Mouse (Mus musculus): Measurements from ENCODE around the gene Zdhhc14. TPM values are rescaled to one million over a fixed set of nuclear protein-coding genes. Genes with fewer than 3 reads are reported as not detected.

The Zdhhc14 gene
- polyA plus RNA-seq, 1 experiment from 2014 or later = 2.6 TPM

DNA sequence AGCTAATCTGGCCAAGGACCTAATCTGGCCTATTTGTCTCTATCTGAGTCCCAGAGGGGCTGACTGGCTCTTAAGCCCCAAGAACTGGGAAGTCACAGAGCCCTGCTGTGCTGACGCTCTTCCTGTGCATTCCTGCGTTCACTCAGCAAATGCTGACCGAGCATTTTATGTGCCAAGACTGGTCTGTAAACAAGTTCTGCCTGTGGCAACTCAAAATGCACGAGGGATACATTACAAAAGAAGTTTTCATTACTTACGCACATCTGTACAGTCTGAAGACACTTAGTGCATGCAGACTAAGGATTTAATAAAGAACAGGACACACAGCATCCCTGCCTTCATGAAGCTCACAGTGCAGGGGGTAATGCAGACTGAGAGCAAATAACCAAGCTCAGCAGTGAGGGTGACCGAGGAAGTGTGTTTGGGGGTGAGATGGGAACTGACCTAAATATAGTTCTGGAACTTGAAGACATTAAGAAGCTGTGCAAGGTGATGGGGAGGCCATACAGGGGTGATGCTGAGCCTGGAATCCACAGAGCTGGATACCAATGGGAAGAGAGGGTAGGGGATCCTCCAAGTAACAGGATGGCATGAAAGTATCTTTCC lies 99.3 kb downstream of the Zdhhc14 start:
- 52% methylated on average over 6 of the region's 6 CpGs for WGBS
- Histone ChIP-seq H3K27ac (ENCODE audit: low read depth) (no peak overlapping the region; the same call in 1 of the 2 replicates), H3K9me3 (ENCODE audit: control insufficient read depth, low read length) (no peaks in the 10 kb centered on the region), H3K4me3 (ENCODE audit: low read depth, low read length) (no peak overlapping the region), H3K36me3 (ENCODE audit: control insufficient read depth, insufficient read depth, low read length) (no peaks in the 10 kb centered on the region), H3K9ac (ENCODE audit: low read length) (no peak overlapping the region), H3K27me3 (replicated peaks; ENCODE audit: control insufficient read depth, insufficient read depth, low read length) (no peaks in the 10 kb centered on the region), H3K4me1 (replicated peaks; ENCODE audit: control insufficient read depth, insufficient read depth, low read length) (no peaks in the 10 kb centered on the region), H3K4me2 (ENCODE audit: low read length) (no peak overlapping the region)
- DNase-seq (ENCODE audit: low spot score) (no peak), ATAC-seq (replicated peaks; ENCODE audit: low FRiP score, low TSS enrichment, low read depth) (no peak)

DNA sequence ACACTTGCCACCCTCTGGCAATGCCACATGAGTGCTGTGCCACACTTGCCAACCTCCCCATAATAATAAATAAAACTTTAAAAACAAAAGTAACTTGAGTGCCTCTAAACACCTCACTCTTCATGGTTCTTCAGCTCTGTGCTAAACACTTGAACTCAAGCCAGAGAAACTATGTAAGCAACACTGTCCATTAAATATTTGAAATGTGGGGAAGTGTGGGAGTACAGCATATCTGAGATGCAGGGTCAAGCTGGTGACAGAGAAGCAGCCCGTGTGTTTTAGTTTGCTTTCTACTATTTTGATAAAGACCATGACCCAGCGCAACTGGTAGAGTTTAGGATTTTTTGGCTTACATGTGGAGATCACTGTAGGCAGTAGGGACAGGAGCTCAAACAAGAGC lies 100.7 kb downstream of the Zdhhc14 start:
- 62% methylated on average over 2 of the region's 2 CpGs for WGBS
- no peak for ATAC-seq (replicated peaks; ENCODE audit: low FRiP score, low TSS enrichment, low read depth)
- no peaks in the 10 kb centered on the region for H3K4me1 ChIP-seq (replicated peaks; ENCODE audit: control insufficient read depth, insufficient read depth, low read length)
- H3K4me3 ChIP-seq (ENCODE audit: low read depth, low read length) = no peak overlapping the region
- no peak for DNase-seq (ENCODE audit: low spot score)
- no peak overlapping the region for H3K4me2 ChIP-seq (ENCODE audit: low read length)
- H3K36me3 ChIP-seq (ENCODE audit: control insufficient read depth, insufficient read depth, low read length) = no peaks in the 10 kb centered on the region
- H3K27me3 ChIP-seq (replicated peaks; ENCODE audit: control insufficient read depth, insufficient read depth, low read length) = no peaks in the 10 kb centered on the region
- no peak overlapping the region for H3K27ac ChIP-seq (ENCODE audit: low read depth)
- H3K9me3 ChIP-seq (ENCODE audit: control insufficient read depth, low read length) = no peaks in the 10 kb centered on the region
- H3K9ac ChIP-seq (ENCODE audit: low read length) = no peak overlapping the region

DNA sequence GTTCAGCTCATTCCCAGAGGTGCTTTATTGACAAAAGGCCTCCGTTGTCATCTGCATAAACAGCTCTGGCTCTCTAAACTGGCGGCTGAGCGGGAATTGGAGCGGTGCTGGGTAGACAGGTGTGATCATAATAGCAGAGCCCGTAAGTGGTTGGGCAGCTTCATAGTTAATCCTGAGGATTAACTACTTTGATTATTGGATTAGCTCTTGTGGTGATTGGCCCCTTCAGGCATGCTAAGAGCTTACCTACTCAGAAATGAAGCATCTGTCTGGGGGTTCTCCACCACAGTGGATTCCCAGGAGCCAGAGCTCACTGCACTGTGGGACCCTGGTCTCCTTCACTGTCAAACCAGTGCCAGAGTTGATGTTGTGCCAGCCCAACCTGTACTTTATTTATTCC lies 102.7 kb downstream of the Zdhhc14 start:
- ATAC-seq (replicated peaks; ENCODE audit: low FRiP score, low TSS enrichment, low read depth) = no peak
- 59% methylated on average over 5 of the region's 5 CpGs for WGBS
- H3K27ac ChIP-seq (ENCODE audit: low read depth) = no peak overlapping the region

DNA sequence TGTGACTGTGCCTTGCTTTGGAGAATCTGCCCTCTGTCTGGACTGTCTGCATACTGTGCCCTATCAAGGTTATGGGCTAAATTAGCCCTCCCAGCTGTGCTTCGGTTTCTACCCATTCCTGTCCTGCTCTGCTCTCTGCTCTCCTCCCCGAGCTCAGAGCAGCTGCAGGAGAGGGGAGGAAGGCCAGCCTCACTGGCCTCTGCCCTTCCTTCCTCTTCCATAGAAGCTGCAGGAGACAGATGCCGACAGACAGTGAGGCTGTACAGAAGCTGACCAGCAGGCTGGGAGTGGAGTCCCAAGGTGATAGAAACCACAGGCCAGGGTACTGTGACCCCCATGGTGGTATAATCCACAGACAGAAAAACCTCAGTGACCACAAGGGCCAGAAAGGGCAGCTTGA lies 104.1 kb downstream of the Zdhhc14 start:
- ATAC-seq (replicated peaks; ENCODE audit: low FRiP score, low TSS enrichment, low read depth) = no peak
- Histone ChIP-seq H3K9me3 (ENCODE audit: control insufficient read depth, low read length) (no peaks in the 10 kb centered on the region), H3K27ac (ENCODE audit: low read depth) (no peak overlapping the region), H3K4me2 (ENCODE audit: low read length) (no peak overlapping the region), H3K4me1 (replicated peaks; ENCODE audit: control insufficient read depth, insufficient read depth, low read length) (no peaks in the 10 kb centered on the region), H3K27me3 (replicated peaks; ENCODE audit: control insufficient read depth, insufficient read depth, low read length) (no peaks in the 10 kb centered on the region), H3K36me3 (ENCODE audit: control insufficient read depth, insufficient read depth, low read length) (no peaks in the 10 kb centered on the region), H3K4me3 (ENCODE audit: low read depth, low read length) (no peak overlapping the region), H3K9ac (ENCODE audit: low read length) (no peak overlapping the region)
- 20% methylated on average over 3 of the region's 3 CpGs for WGBS
- no peak for DNase-seq (ENCODE audit: low spot score)

More for the DNA sequence above, 102.7 kb downstream of the Zdhhc14 start:
- Histone ChIP-seq H3K4me2 (ENCODE audit: low read length) (no peak overlapping the region), H3K4me3 (ENCODE audit: low read depth, low read length) (no peak overlapping the region), H3K36me3 (ENCODE audit: control insufficient read depth, insufficient read depth, low read length) (no peaks in the 10 kb centered on the region), H3K9ac (ENCODE audit: low read length) (no peak overlapping the region), H3K27me3 (replicated peaks; ENCODE audit: control insufficient read depth, insufficient read depth, low read length) (no peaks in the 10 kb centered on the region), H3K4me1 (replicated peaks; ENCODE audit: control insufficient read depth, insufficient read depth, low read length) (no peaks in the 10 kb centered on the region), H3K9me3 (ENCODE audit: control insufficient read depth, low read length) (no peaks in the 10 kb centered on the region)
- no peak for DNase-seq (ENCODE audit: low spot score)

DNA sequence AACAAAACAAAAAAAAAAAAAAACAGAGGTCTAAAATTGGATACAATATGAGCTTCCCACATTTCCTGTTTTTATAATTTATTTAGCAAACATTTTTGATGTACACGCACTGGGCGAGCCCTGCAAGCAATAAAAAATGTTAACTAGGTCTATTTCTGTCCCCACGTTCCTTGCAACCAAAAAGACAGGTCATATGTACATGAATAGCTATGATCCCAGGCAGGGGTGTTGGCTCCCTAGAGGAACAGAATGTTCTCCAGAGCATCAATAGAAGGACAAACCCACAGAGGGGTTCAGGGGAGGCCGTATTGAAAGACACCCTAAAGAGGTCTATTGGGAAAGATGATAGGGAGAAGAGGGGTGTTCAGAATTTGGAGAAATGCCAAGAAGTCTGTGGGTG lies 106.6 kb downstream of the Zdhhc14 start:
- Histone ChIP-seq H3K9me3 (ENCODE audit: control insufficient read depth, low read length) (no peaks in the 10 kb centered on the region), H3K27ac (ENCODE audit: low read depth) (no peak overlapping the region), H3K9ac (ENCODE audit: low read length) (no peak overlapping the region), H3K36me3 (ENCODE audit: control insufficient read depth, insufficient read depth, low read length) (no peaks in the 10 kb centered on the region), H3K4me3 (ENCODE audit: low read depth, low read length) (no peak overlapping the region), H3K4me1 (replicated peaks; ENCODE audit: control insufficient read depth, insufficient read depth, low read length) (no peaks in the 10 kb centered on the region), H3K27me3 (replicated peaks; ENCODE audit: control insufficient read depth, insufficient read depth, low read length) (no peaks in the 10 kb centered on the region), H3K4me2 (ENCODE audit: low read length) (no peak overlapping the region)
- WGBS = 77% methylated on average over 4 of the region's 4 CpGs
- DNase-seq (ENCODE audit: low spot score) = no peak
- ATAC-seq (replicated peaks; ENCODE audit: low FRiP score, low TSS enrichment, low read depth) = no peak

- 72% methylated on average over 8 of the region's 8 CpGs for WGBS
- Histone ChIP-seq H3K4me2 (ENCODE audit: low read length) (no peak overlapping the region), H3K27me3 (replicated peaks; ENCODE audit: control insufficient read depth, insufficient read depth, low read length) (no peaks in the 10 kb centered on the region), H3K9ac (ENCODE audit: low read length) (no peak overlapping the region), H3K27ac (ENCODE audit: low read depth) (no peak overlapping the region), H3K4me1 (replicated peaks; ENCODE audit: control insufficient read depth, insufficient read depth, low read length) (no peaks in the 10 kb centered on the region), H3K9me3 (ENCODE audit: control insufficient read depth, low read length) (no peaks in the 10 kb centered on the region), H3K4me3 (ENCODE audit: low read depth, low read length) (no peak overlapping the region), H3K36me3 (ENCODE audit: control insufficient read depth, insufficient read depth, low read length) (no peaks in the 10 kb centered on the region)
- ATAC-seq (replicated peaks; ENCODE audit: low FRiP score, low TSS enrichment, low read depth) = no peak
- no peak for DNase-seq (ENCODE audit: low spot score)
Measured at GRCm38 (mm10) chr17:5600505-5601027, 108.2 kb downstream of the Zdhhc14 start.

- no peak overlapping the region for H3K4me2 ChIP-seq (ENCODE audit: low read length)
- H3K27me3 ChIP-seq (replicated peaks; ENCODE audit: control insufficient read depth, insufficient read depth, low read length) = no peaks in the 10 kb centered on the region
- no peak overlapping the region for H3K27ac ChIP-seq (ENCODE audit: low read depth)
- ATAC-seq (replicated peaks; ENCODE audit: low FRiP score, low TSS enrichment, low read depth) (no peak), DNase-seq (ENCODE audit: low spot score) (no peak)
- H3K9ac ChIP-seq (ENCODE audit: low read length) = no peak overlapping the region
- no peaks in the 10 kb centered on the region for H3K4me1 ChIP-seq (replicated peaks; ENCODE audit: control insufficient read depth, insufficient read depth, low read length)
- no peaks in the 10 kb centered on the region for H3K9me3 ChIP-seq (ENCODE audit: control insufficient read depth, low read length)
- WGBS = 80% methylated on average over 6 of the region's 6 CpGs
- H3K36me3 ChIP-seq (ENCODE audit: control insufficient read depth, insufficient read depth, low read length) = no peaks in the 10 kb centered on the region
- H3K4me3 ChIP-seq (ENCODE audit: low read depth, low read length) = no peak overlapping the region
Measured at GRCm38 (mm10) chr17:5601953-5602352, 109.6 kb downstream of the Zdhhc14 start.

- ATAC-seq (replicated peaks; ENCODE audit: low FRiP score, low TSS enrichment, low read depth) = no peak
Measured at GRCm38 (mm10) chr17:5606151-5606591, 113.8 kb downstream of the Zdhhc14 start.

DNA sequence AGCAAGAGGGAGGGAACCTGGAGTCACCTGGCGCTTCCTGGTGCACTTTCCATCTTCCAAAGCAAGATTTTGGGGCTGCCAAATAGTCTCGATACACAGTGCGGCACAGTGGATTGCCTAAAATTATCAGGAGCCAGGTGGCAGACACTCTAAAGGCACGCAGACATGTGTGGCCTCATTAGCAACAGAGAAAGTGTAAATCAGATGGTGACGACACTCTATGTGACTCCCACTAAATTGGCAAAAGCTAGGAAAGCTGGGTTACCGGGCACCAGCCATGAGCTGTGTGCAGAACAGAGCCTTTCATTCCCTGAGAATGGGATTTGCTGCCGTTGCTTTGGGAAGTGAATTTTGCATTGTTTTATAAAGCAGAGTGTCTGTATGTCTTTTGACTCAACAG lies 115.0 kb downstream of the Zdhhc14 start:
- Histone ChIP-seq H3K27me3 (replicated peaks; ENCODE audit: control insufficient read depth, insufficient read depth, low read length) (no peaks in the 10 kb centered on the region), H3K4me1 (replicated peaks; ENCODE audit: control insufficient read depth, insufficient read depth, low read length) (no peaks in the 10 kb centered on the region), H3K9me3 (ENCODE audit: control insufficient read depth, low read length) (no peaks in the 10 kb centered on the region), H3K4me2 (ENCODE audit: low read length) (no peak overlapping the region), H3K9ac (ENCODE audit: low read length) (no peak overlapping the region), H3K36me3 (ENCODE audit: control insufficient read depth, insufficient read depth, low read length) (no peaks in the 10 kb centered on the region), H3K4me3 (ENCODE audit: low read depth, low read length) (no peak overlapping the region), H3K27ac (ENCODE audit: low read depth) (no peak overlapping the region)
- no peak for ATAC-seq (replicated peaks; ENCODE audit: low FRiP score, low TSS enrichment, low read depth)
- no peak for DNase-seq (ENCODE audit: low spot score)
- 87% methylated on average over 7 of the region's 7 CpGs for WGBS

More at GRCm38 (mm10) chr17:5606151-5606591, 113.8 kb downstream of the Zdhhc14 start:
- no peak for DNase-seq (ENCODE audit: low spot score)
- H3K27ac ChIP-seq (ENCODE audit: low read depth) = no peak overlapping the region
- no peak overlapping the region for H3K4me2 ChIP-seq (ENCODE audit: low read length)
- no peak overlapping the region for H3K4me3 ChIP-seq (ENCODE audit: low read depth, low read length)
- no peaks in the 10 kb centered on the region for H3K27me3 ChIP-seq (replicated peaks; ENCODE audit: control insufficient read depth, insufficient read depth, low read length)
- WGBS = 77% methylated on average over 8 of the region's 8 CpGs
- no peaks in the 10 kb centered on the region for H3K9me3 ChIP-seq (ENCODE audit: control insufficient read depth, low read length)
- H3K4me1 ChIP-seq (replicated peaks; ENCODE audit: control insufficient read depth, insufficient read depth, low read length) = no peaks in the 10 kb centered on the region
- H3K36me3 ChIP-seq (ENCODE audit: control insufficient read depth, insufficient read depth, low read length) = no peaks in the 10 kb centered on the region
- no peak overlapping the region for H3K9ac ChIP-seq (ENCODE audit: low read length)
